Mouse (Mus musculus) brain, embryonic 14.5 days (tissue): Measurements from ENCODE around the gene Slc7a1.

Experiments
- CTCF ChIP-seq: fragments of 200-500 bp; IDR thresholded peaks from 2 replicates; pipeline ENCODE4 v1.5.1; 2012; ENCODE audit warnings: inconsistent platforms, mild to moderate bottlenecking, moderate library complexity, borderline replicate concordance; ENCODE audit not compliant: insufficient read depth, insufficient read length; ENCODE audit errors: extremely low read depth
- POLR2A ChIP-seq: fragments of 200-500 bp; IDR thresholded peaks from 2 replicates; pipeline ENCODE4 v1.6.1; 2012; ENCODE audit warnings: mild to moderate bottlenecking, inconsistent platforms, borderline replicate concordance; ENCODE audit not compliant: poor library complexity, insufficient read depth, insufficient read length, severe bottlenecking; ENCODE audit errors: extremely low read depth

DNA sequence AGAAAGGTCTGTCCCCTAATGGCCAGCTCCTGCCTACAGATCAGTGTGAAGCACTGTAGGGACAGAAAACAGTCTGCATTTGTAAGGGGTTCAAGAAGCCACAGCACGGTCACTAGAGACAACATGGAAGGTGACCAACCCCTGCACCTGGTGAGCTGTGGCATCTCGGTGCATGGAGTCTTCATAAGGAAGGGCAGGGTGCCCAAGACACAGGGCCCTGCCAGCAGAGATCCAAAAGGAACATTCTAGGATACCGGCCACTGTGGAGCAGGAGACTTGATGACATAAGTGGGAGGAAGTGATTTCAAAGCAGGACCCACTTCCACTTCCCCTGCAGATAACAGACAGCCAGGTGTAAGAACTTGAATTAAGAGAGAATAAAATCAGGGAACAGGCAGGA lies 43.9 kb downstream of the Slc7a1 start:
- TF ChIP-seq CTCF = no peak
- TF ChIP-seq POLR2A = no peak
